Mouse (Mus musculus): ENCODE data around the gene Gm20517. TPM values are rescaled to one million over a fixed set of nuclear protein-coding genes. Genes with fewer than 3 reads are reported as not detected.

Gm20517 gene
- total and polyA plus RNA-seq, 3 experiments: 1.9 to 2.9 TPM; not detected in 1

DNA sequence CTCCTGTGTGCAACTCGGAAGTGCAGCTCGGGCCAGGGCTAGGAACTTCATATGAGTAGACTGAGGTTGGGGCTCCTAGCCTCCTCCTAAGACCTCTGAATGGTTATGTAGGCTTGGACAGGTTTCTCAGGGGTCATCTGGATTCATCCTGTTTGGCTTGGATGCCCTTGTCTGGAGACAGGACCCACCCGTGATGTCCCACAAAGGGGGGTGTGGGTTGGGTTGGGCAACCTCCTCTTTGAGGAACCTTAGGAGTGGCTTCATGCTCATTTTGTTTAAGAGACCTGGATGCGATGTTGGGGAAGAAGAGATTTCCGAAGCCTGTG is 14.6 kb upstream of the Gm20517 start:
- H3K4me1 ChIP-seq (ENCODE audit: control insufficient read depth in 1 of 2, insufficient read depth in 2 of 2, low read length in 2 of 2): peaks cover 20 to 67% of the 10 kb centered on the region in 2 experiments
- H3K9ac ChIP-seq (ENCODE audit: control insufficient read depth, low read depth, low read length, poor library complexity, severe bottlenecking): peak overlapping the region; percentile 92; the same call in 1 of the 2 replicates
- TF ChIP-seq MYB (IDR thresholded peaks at IDR 0.05; ENCODE audit: low read depth, low read length) (no peak), GABPA (IDR thresholded peaks at IDR 0.05; ENCODE audit: low read depth, low read length) (no peak), TBP (IDR thresholded peaks at IDR 0.05; ENCODE audit: low read depth, low read length) (no peak), MAFK (IDR thresholded peaks at IDR 0.05; ENCODE audit: borderline replicate concordance, low read depth, low read length) (no peak), MAX (IDR thresholded peaks at IDR 0.05; ENCODE audit: low read length) (no peak), ZNF384 (IDR thresholded peaks at IDR 0.05; ENCODE audit: low read depth, low read length) (no peak), TCF12 (IDR thresholded peaks at IDR 0.05; ENCODE audit: low read depth, low read length) (no peak), KAT2A (conservative IDR thresholded peaks at IDR 0.05; ENCODE audit: low read depth, low read length) (no peak)
- H3K36me3 ChIP-seq (ENCODE audit: control insufficient read depth in 1 of 2, insufficient read depth in 2 of 2, low read length in 2 of 2): peaks cover 0 to 57% of the 10 kb centered on the region in 2 experiments; a peak in 2 of 4 replicates
- H3K79me2 ChIP-seq (ENCODE audit: control insufficient read depth, insufficient read depth, low read length, poor library complexity): peaks cover 28% of the 10 kb centered on the region
- H3K4me3 ChIP-seq (ENCODE audit: control insufficient read depth in 1 of 2, insufficient read depth in 1 of 2, low read depth in 2 of 2, low read length in 2 of 2): no peak overlapping the region
- H3K9me3 ChIP-seq (replicated peaks; ENCODE audit: insufficient read depth, low read length): no peaks in the 10 kb centered on the region
- no peak for DNase-seq (ENCODE audit: low read depth, low spot score)
- no peaks in the 10 kb centered on the region for H3K27me3 ChIP-seq (ENCODE audit: control insufficient read depth in 1 of 2, insufficient read depth in 2 of 2, low read length in 2 of 2)
- peak overlapping the region; percentile 98 for H3K27ac ChIP-seq (ENCODE audit: control insufficient read depth, low read depth, low read length)

DNA sequence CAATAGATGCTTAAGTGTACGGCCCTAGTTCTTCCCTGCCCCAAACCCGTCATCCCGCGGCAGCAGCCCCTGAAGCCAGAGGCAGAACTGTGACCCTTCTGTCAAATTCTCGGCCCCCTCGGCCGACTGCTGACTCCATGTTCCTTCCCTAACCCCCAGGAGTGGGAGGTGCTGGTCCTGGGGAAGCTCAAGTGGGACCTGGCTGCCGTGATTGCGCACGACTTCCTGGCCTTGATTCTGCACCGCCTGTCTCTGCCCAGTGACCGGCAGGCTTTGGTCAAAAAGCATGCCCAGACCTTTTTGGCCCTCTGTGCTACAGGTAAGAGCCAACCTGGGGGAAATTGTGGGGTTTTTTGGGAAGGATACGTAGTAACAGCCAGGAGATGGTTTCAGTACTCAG is 14.1 kb upstream of the Gm20517 start:
- Histone ChIP-seq H3K4me1 (ENCODE audit: control insufficient read depth in 1 of 2, insufficient read depth in 2 of 2, low read length in 2 of 2) (peaks cover 20 to 62% of the 10 kb centered on the region in 2 experiments), H3K9me3 (replicated peaks; ENCODE audit: insufficient read depth, low read length) (no peaks in the 10 kb centered on the region), H3K79me2 (ENCODE audit: control insufficient read depth, insufficient read depth, low read length, poor library complexity) (peaks cover 28% of the 10 kb centered on the region), H3K9ac (ENCODE audit: control insufficient read depth, low read depth, low read length, poor library complexity, severe bottlenecking) (no peak overlapping the region), H3K4me3 (ENCODE audit: control insufficient read depth in 1 of 2, insufficient read depth in 1 of 2, low read depth in 2 of 2, low read length in 2 of 2) (no peak overlapping the region), H3K27ac (ENCODE audit: control insufficient read depth, low read depth, low read length) (peak overlapping the region; percentile 98), H3K27me3 (ENCODE audit: control insufficient read depth in 1 of 2, insufficient read depth in 2 of 2, low read length in 2 of 2) (no peaks in the 10 kb centered on the region), H3K36me3 (ENCODE audit: control insufficient read depth in 1 of 2, insufficient read depth in 2 of 2, low read length in 2 of 2) (peaks cover 0 to 53% of the 10 kb centered on the region in 2 experiments; a peak in 2 of 4 replicates)
- TF ChIP-seq CTCF (IDR thresholded peaks at IDR 0.05 in 2 of 3, conservative IDR thresholded peaks at IDR 0.05 in 1 of 3; ENCODE audit: control insufficient read depth in 1 of 3, insufficient read depth in 1 of 3, low read depth in 2 of 3, low read length in 3 of 3, poor library complexity in 1 of 3, severe bottlenecking in 1 of 3) (no peak), USF1 (IDR thresholded peaks at IDR 0.05; ENCODE audit: low read depth, low read length) (no peak), ZMIZ1 (IDR thresholded peaks at IDR 0.05; ENCODE audit: low read depth, low read length) (no peak), ETS1 (IDR thresholded peaks at IDR 0.05; ENCODE audit: low read depth, low read length) (no peak), SIN3A (IDR thresholded peaks at IDR 0.05; ENCODE audit: low read length) (no peak), HCFC1 (IDR thresholded peaks at IDR 0.05; ENCODE audit: low read depth, low read length) (no peak), MYB (IDR thresholded peaks at IDR 0.05; ENCODE audit: low read depth, low read length) (no peak), MAX (IDR thresholded peaks at IDR 0.05; ENCODE audit: low read length) (no peak), GABPA (IDR thresholded peaks at IDR 0.05; ENCODE audit: low read depth, low read length) (no peak), E2F4 (IDR thresholded peaks at IDR 0.05; ENCODE audit: borderline replicate concordance, low read depth, low read length) (no peak), CHD1 (IDR thresholded peaks at IDR 0.05; ENCODE audit: low read depth, low read length) (no peak), ZKSCAN1 (IDR thresholded peaks at IDR 0.05; ENCODE audit: low read depth, low read length) (no peak), MYC (IDR thresholded peaks at IDR 0.05; ENCODE audit: low read depth, low read length) (no peak), CHD2 (IDR thresholded peaks at IDR 0.05; ENCODE audit: low read length) (no peak), RAD21 (IDR thresholded peaks at IDR 0.05; ENCODE audit: low read depth, low read length) (no peak), BHLHE40 (IDR thresholded peaks at IDR 0.05; ENCODE audit: borderline replicate concordance, low read depth, low read length) (no peak), USF2 (IDR thresholded peaks at IDR 0.05; ENCODE audit: borderline replicate concordance in 1 of 2, insufficient read depth in 1 of 2, low read depth in 1 of 2, low read length in 2 of 2) (no peak), ZC3H11A (IDR thresholded peaks at IDR 0.05; ENCODE audit: low read depth, low read length) (no peak)
- no peak for DNase-seq (ENCODE audit: low read depth, low spot score)
